Mouse (Mus musculus) midbrain, embryonic 16.5 days (tissue): ENCODE measurements around the gene Il9. TPM values are rescaled to one million over a fixed set of nuclear protein-coding genes. Genes with fewer than 3 reads are reported as not detected.

Experiments used
- ATAC-seq: fragments of 200-750 bp; cut with Nextera tagmentation; 2 replicates; pipeline ENCODE4 v1.8.0; 2017; ENCODE audit warnings: moderate TSS enrichment
- H3K27ac ChIP-seq: fragments of 300-500 bp; sonication (generic); 2 replicates; pipeline ENCODE4 v1.5.1; 2014; ENCODE audit warnings: mild to moderate bottlenecking, low read length, mixed read lengths
- H3K27me3 ChIP-seq: fragments of 300-500 bp; sonication (generic); 2 replicates; pipeline ENCODE4 v1.6.1; 2014; ENCODE audit warnings: low read depth, low read length, mixed read lengths; ENCODE audit not compliant: control insufficient read depth, insufficient read depth
- H3K36me3 ChIP-seq: fragments of 300-500 bp; sonication (generic); 2 replicates; pipeline ENCODE4 v1.6.1; 2014; ENCODE audit warnings: mild to moderate bottlenecking, low read length, moderate library complexity, mixed read lengths; ENCODE audit not compliant: control insufficient read depth, insufficient read depth
- H3K4me1 ChIP-seq: fragments of 300-500 bp; sonication (generic); 2 replicates; pipeline ENCODE4 v1.6.1; 2014; ENCODE audit warnings: mild to moderate bottlenecking, low read length, mixed read lengths; ENCODE audit not compliant: control insufficient read depth, insufficient read depth
- H3K4me2 ChIP-seq: fragments of 300-500 bp; sonication (generic); 2 replicates; pipeline ENCODE4 v1.6.1; 2014; ENCODE audit warnings: mild to moderate bottlenecking, low read length, mixed read lengths
- H3K4me3 ChIP-seq: fragments of 300-500 bp; sonication (generic); 2 replicates; pipeline ENCODE4 v1.5.1; 2014; ENCODE audit warnings: low read depth, mild to moderate bottlenecking, low read length, moderate library complexity, mixed read lengths
- H3K9ac ChIP-seq: fragments of 300-500 bp; sonication (generic); 2 replicates; pipeline ENCODE4 v1.6.1; 2014; ENCODE audit warnings: low read depth, low read length, mixed read lengths
- H3K9me3 ChIP-seq: fragments of 300-500 bp; sonication (generic); replicated peaks from 2 replicates; pipeline ENCODE4 v1.6.1; 2014; ENCODE audit warnings: mild to moderate bottlenecking, low read length, mixed read lengths; ENCODE audit not compliant: control insufficient read depth, poor library complexity, severe bottlenecking
- WGBS: fragments of 180-500 bp; shearing (Covaris S2); extraction: QIAGEN DNeasy Blood & Tissue Kit; methylation state at CpG from one replicate; pipeline ENCODE4 v1.1.7; 2014; 5-methylcytosine and 5-hydroxymethylcytosine counted together
- polyA plus RNA-seq: library from polyadenylated mRNA; unstranded; fragments of >200 nt; fragmentation: Nextera tagmentation; extraction: Ambion mirVana; gene quantifications from 2 replicates; pipeline ENCODE4 v1.2.1, GENCODE M21; 2015

The Il9 gene
- polyA plus RNA-seq, 1 experiment from 2014 or later, result not detected

- 81% methylated on average over 6 of the region's 6 CpGs for WGBS
- Histone ChIP-seq H3K9me3 (no peaks in the 10 kb centered on the region), H3K4me1 (no peaks in the 10 kb centered on the region), H3K36me3 (no peaks in the 10 kb centered on the region), H3K27ac (no peak overlapping the region), H3K27me3 (no peaks in the 10 kb centered on the region), H3K4me2 (no peak overlapping the region), H3K4me3 (no peak overlapping the region), H3K9ac (no peak overlapping the region)
- ATAC-seq, result no peak
Observed at GRCm38 (mm10) chr13:56463750-56464149, 18.3 kb downstream of the Il9 start.

DNA sequence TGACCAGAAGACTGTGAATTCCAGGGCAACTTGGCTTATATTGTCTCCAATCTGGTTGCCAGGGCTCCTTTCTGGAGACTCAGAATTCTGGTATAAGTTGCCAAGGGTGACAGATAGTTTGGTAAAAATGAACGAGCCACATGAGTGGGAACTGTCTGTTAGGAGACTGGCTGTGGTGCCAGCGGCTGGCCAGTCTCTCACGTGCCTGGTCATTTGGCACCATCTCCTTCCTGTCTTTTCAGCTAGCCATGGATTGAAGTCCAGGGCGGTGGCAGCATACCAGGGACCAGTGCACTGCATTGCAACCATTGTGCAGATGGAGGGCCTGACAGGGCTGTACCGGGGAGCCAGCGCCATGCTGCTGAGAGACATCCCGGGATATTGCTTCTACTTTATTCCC lies 18.8 kb downstream of the Il9 start:
- Histone ChIP-seq H3K27me3 (no peaks in the 10 kb centered on the region), H3K36me3 (no peaks in the 10 kb centered on the region), H3K27ac (no peak overlapping the region), H3K4me3 (no peak overlapping the region), H3K9ac (no peak overlapping the region), H3K4me1 (no peaks in the 10 kb centered on the region), H3K4me2 (no peak overlapping the region), H3K9me3 (no peaks in the 10 kb centered on the region)
- 92% methylated on average over 7 of the region's 7 CpGs for WGBS
- no peak for ATAC-seq

DNA sequence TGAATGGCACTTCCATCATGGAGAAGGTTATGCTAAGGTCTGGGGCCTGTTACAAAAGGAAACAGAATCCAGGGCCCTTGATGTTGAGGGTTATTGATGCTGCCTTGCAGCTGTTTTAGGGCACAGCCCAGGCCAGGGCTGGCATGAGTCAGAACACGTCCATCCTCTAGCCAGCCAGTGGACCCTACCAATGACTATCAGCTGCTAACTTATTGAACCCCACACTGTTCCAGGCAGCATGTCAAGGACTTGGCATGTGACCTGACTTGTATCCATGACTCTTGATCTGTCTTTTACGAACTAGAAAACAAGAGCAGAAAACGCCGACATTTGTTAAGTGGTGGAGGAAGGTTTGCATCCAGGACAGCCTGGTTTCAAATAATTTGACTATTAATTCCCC lies 19.3 kb downstream of the Il9 start:
- whole genome bisulfite sequencing, result 94% methylated on average over 4 of the region's 4 CpGs

DNA sequence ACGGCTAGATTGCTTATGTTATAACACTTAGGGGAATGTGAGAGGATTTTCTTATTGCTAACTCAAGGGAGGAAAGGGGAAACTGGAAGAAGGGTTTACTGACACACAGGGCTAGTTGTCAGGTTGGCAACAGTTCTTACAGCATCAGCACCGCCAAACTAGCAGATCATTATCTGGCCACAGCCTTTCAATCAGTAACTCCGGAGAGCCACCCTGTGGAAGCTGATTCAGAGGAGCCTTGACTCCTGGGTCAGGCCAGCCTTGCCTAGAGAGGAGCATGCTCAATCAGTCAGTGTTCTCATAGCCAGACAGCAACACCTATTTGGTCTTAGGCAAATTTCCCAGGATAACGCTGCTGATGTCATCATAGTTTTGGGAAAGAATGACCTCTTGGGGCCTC lies 20.6 kb downstream of the Il9 start:
- Histone ChIP-seq H3K4me1 (no peaks in the 10 kb centered on the region), H3K36me3 (no peaks in the 10 kb centered on the region), H3K9ac (no peak overlapping the region), H3K4me3 (no peak overlapping the region), H3K27ac (no peak overlapping the region), H3K27me3 (no peaks in the 10 kb centered on the region), H3K9me3 (no peaks in the 10 kb centered on the region), H3K4me2 (no peak overlapping the region)
- no peak for ATAC-seq
- 90% methylated on average over 4 of the region's 4 CpGs for WGBS

More for the DNA sequence above, 19.3 kb downstream of the Il9 start:
- Histone ChIP-seq H3K9me3 (no peaks in the 10 kb centered on the region), H3K27me3 (no peaks in the 10 kb centered on the region), H3K9ac (no peak overlapping the region), H3K36me3 (no peaks in the 10 kb centered on the region), H3K4me3 (no peak overlapping the region), H3K4me1 (no peaks in the 10 kb centered on the region), H3K4me2 (no peak overlapping the region), H3K27ac (no peak overlapping the region)
- ATAC-seq, result no peak

DNA sequence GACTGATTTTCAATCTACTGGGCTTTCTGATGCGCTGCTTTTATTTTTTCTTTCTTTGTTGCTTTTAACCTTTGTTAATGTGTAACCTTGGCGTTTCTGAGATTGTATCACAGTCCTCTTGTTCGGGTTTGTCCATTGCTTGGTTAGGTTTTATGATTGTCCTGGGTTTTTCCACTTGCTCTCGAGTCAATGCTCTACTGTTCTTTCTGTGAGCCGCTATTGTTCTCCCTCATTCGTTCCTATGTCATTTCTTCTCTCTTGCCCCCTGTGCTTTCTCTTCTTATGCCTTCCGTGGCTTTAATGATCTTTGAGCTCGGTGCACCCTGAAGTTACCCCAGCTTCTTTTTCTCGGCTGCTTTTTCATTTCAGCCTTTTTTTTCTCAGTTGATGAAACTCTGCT lies 24.0 kb downstream of the Il9 start:
- Histone ChIP-seq H3K4me1 (no peaks in the 10 kb centered on the region), H3K36me3 (no peaks in the 10 kb centered on the region), H3K9ac (no peak overlapping the region), H3K27ac (no peak overlapping the region), H3K9me3 (no peaks in the 10 kb centered on the region), H3K4me3 (no peak overlapping the region), H3K27me3 (no peaks in the 10 kb centered on the region), H3K4me2 (no peak overlapping the region)
- no peak for ATAC-seq
- WGBS, result 50% methylated on average over 9 of the region's 9 CpGs

DNA sequence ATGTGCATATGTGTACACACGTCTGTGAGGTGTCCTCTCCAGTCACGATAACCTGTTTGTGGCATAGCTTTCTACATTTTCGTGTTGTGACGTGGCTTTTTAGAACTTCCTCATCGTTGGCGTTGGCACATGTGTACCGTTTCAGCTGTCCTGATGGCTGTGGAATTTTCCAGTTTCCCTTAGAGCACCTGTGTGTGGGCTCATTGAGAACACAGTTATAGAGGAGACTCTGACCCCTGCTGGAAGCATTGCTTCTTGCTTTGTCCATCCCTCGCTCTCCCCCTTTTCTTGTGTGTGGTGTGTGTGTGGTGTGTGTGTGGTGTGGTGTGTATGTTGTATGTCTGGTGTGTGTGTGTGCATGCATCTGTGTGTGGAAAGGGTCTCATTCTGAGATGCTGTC lies 32.0 kb downstream of the Il9 start:
- H3K27me3 ChIP-seq, result no peaks in the 10 kb centered on the region
- ATAC-seq, result no peak
- no peak overlapping the region for H3K27ac ChIP-seq
- no peak overlapping the region for H3K4me3 ChIP-seq
- no peak overlapping the region for H3K9ac ChIP-seq
- no peaks in the 10 kb centered on the region for H3K9me3 ChIP-seq
- WGBS, result 87% methylated on average over 8 of the region's 8 CpGs
- H3K36me3 ChIP-seq, result no peaks in the 10 kb centered on the region
- no peak overlapping the region for H3K4me2 ChIP-seq
- H3K4me1 ChIP-seq, result peaks cover 3% of the 10 kb centered on the region; the same call in 1 of the 2 replicates

GRCm38 (mm10) chr13:56449239-56450030 lies 32.6 kb downstream of the Il9 start:
- no peak for ATAC-seq
- no peaks in the 10 kb centered on the region for H3K27me3 ChIP-seq
- H3K27ac ChIP-seq, result no peak overlapping the region
- no peak overlapping the region for H3K4me3 ChIP-seq
- no peaks in the 10 kb centered on the region for H3K9me3 ChIP-seq
- H3K4me2 ChIP-seq, result no peak overlapping the region
- peaks cover 3% of the 10 kb centered on the region; the same call in 1 of the 2 replicates for H3K4me1 ChIP-seq
- WGBS, result 56% methylated on average over 10 of the region's 10 CpGs
- H3K36me3 ChIP-seq, result no peaks in the 10 kb centered on the region
- no peak overlapping the region for H3K9ac ChIP-seq

DNA sequence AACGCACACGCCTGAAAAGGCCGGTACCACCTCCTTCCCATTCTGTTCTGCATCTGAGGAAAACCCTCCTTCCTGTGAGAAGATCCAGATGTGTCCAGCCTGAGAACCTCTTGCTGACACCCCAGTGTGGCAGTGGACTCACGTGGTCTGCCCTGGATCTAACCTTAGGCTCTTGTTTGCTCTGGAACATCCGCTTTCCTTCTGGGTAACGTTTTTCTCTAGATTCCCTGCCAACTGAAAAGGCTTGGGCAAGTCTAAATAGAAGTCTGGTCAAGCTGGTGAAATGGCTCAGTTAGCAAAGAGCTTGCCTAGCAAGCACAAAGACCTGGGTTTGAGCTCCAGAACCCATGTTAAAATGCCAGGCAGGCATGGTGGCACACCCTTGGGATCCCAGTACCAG lies 37.0 kb downstream of the Il9 start:
- 89% methylated on average over 6 of the region's 6 CpGs for WGBS
- no peak overlapping the region for H3K4me3 ChIP-seq
- no peak overlapping the region for H3K9ac ChIP-seq
- H3K27me3 ChIP-seq, result peaks cover 10% of the 10 kb centered on the region
- no peak overlapping the region for H3K27ac ChIP-seq
- H3K4me2 ChIP-seq, result no peak overlapping the region
- ATAC-seq, result no peak
- no peaks in the 10 kb centered on the region for H3K36me3 ChIP-seq
- no peaks in the 10 kb centered on the region for H3K9me3 ChIP-seq
- peaks cover 3% of the 10 kb centered on the region; the same call in 1 of the 2 replicates for H3K4me1 ChIP-seq

- H3K4me2 ChIP-seq, result no peak overlapping the region
- H3K4me1 ChIP-seq, result no peaks in the 10 kb centered on the region
- H3K36me3 ChIP-seq, result no peaks in the 10 kb centered on the region
- no peak overlapping the region for H3K4me3 ChIP-seq
- H3K9ac ChIP-seq, result no peak overlapping the region
- peaks cover 18% of the 10 kb centered on the region for H3K27me3 ChIP-seq
- 91% methylated on average over 3 of the region's 3 CpGs for WGBS
- H3K27ac ChIP-seq, result no peak overlapping the region
- H3K9me3 ChIP-seq, result no peaks in the 10 kb centered on the region
- ATAC-seq, result no peak
Observed at GRCm38 (mm10) chr13:56444112-56444511, 37.9 kb downstream of the Il9 start.
